18 mouse cellular contexts compared by ENCODE assay signal in the genomic region with DNA sequence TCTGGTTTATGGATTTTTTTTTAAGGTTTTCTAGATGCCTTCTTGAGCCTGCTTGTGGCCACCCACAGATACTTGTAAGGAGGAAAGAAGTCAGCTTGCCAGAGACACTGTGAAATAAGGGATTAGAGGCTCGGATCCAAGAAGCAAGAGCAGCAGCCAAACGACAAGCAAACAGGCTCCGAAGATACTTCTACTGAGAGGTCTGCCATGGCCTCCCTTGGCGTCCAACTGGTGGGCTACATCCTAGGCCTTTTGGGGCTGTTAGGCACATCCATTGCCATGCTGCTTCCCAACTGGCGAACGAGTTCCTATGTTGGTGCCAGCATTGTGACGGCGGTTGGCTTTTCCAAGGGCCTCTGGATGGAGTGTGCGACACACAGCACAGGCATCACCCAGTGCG. TPM values are rescaled to one million over a fixed set of nuclear protein-coding genes. Genes with fewer than 3 reads are reported as not detected.
DNase-seq lines count a peak whose midpoint lies in the region; ATAC-seq and TF ChIP-seq lines count a peak whose summit lies in the region.
"Had no signal": no experiment of that assay in that cellular context is flagged by ENCODE, and none has a peak within 500 bp of the region (broad histone marks: within the 10 kb centered on the region; RNA-seq: fewer than 3 reads in every experiment).

No protein-coding gene starts in this region.

- peak; percentile 80 for ATAC-seq in forebrain, postnatal 0 days
- no peak for ATAC-seq in forebrain, embryonic 15.5 days (replicated peaks)
- no peak for ATAC-seq in kidney, postnatal 0 days (replicated peaks; ENCODE audit: low FRiP score, low read depth)

- intact Hi-C loops in gastrocnemius, postnatal 14 days (cut with DNase I; ENCODE audit: low total_unique reads), result no loop called here

- H3K4me3 ChIP-seq in forebrain, postnatal 0 days (ENCODE audit: low read depth, low read length), result no peak overlapping the region
- no peak overlapping the region for H3K4me3 ChIP-seq in forebrain, embryonic 15.5 days
- 0 out of 2 replicates have a peak overlapping the region, but pooled peaks have one; percentile 5 for H3K4me3 ChIP-seq in kidney, postnatal 0 days (replicated peaks; ENCODE audit: low read depth, low read length)
- H3K4me3 ChIP-seq: erythroblast, embryonic 14.5 days; heart, adult 2 months; limb, embryonic 12.5 days had no signal

- H3K36me3 ChIP-seq in forebrain, postnatal 0 days (ENCODE audit: insufficient read depth), result no peaks in the 10 kb centered on the region
- no peaks in the 10 kb centered on the region for H3K36me3 ChIP-seq in forebrain, embryonic 15.5 days
- no peaks in the 10 kb centered on the region for H3K36me3 ChIP-seq in kidney, postnatal 0 days (ENCODE audit: insufficient read depth, low read length)
- H3K36me3 ChIP-seq: limb, embryonic 12.5 days had no signal

- H3K27ac ChIP-seq in forebrain, postnatal 0 days (ENCODE audit: low read depth, low read length), result no peak overlapping the region
- no peak overlapping the region for H3K27ac ChIP-seq in forebrain, embryonic 15.5 days (replicated peaks)
- H3K27ac ChIP-seq in kidney, postnatal 0 days, result peak overlapping the region; percentile 42; the same call in 1 of the 2 replicates
- H3K27ac ChIP-seq: heart, adult 2 months; limb, embryonic 12.5 days had no signal

- H3K9ac ChIP-seq in forebrain, postnatal 0 days, result no peak overlapping the region
- no peak overlapping the region for H3K9ac ChIP-seq in forebrain, embryonic 15.5 days (replicated peaks)
- no peak overlapping the region for H3K9ac ChIP-seq in kidney, postnatal 0 days (ENCODE audit: low read depth, low read length)
- H3K9ac ChIP-seq: limb, embryonic 12.5 days had no signal

- TF ChIP-seq CTCF in forebrain, postnatal 0 days (IDR thresholded peaks at IDR 0.05; ENCODE audit: low read depth), result no peak
- no peak for TF ChIP-seq CTCF in kidney, postnatal 0 days (IDR thresholded peaks at IDR 0.05; ENCODE audit: low read depth)

- DNase-seq in forebrain, postnatal 0 days, result peak; percentile 26
- no peak for DNase-seq in kidney, postnatal 0 days (ENCODE audit: low spot score)
- no peak for DNase-seq in kidney, postnatal 36 days
- peak; percentile 38 for DNase-seq in cerebellum, adult 11 months
- peak; percentile 26 to 46 for DNase-seq in cerebellum, postnatal 36 days
- DNase-seq in gastrocnemius, postnatal 14 days, result no peak
- DNase-seq in heart, adult 18-20 months, result no peak
- DNase-seq: heart, adult 2 months; heart, postnatal 14 days; retina, postnatal 1 day had no signal

- H3K9me3 ChIP-seq in forebrain, postnatal 0 days (ENCODE audit: low read length), result no peaks in the 10 kb centered on the region
- no peaks in the 10 kb centered on the region for H3K9me3 ChIP-seq in forebrain, embryonic 15.5 days
- no peaks in the 10 kb centered on the region for H3K9me3 ChIP-seq in kidney, postnatal 0 days (replicated peaks; ENCODE audit: low read length)
- H3K9me3 ChIP-seq: limb, embryonic 12.5 days had no signal

- no peaks in the 10 kb centered on the region for H3K27me3 ChIP-seq in forebrain, postnatal 0 days (ENCODE audit: insufficient read depth, low read length)
- no peaks in the 10 kb centered on the region for H3K27me3 ChIP-seq in forebrain, embryonic 15.5 days
- no peaks in the 10 kb centered on the region for H3K27me3 ChIP-seq in kidney, postnatal 0 days (ENCODE audit: insufficient read depth, low read length)

- H3K4me2 ChIP-seq in forebrain, postnatal 0 days (ENCODE audit: low read depth), result no peak overlapping the region
- no peak overlapping the region for H3K4me2 ChIP-seq in forebrain, embryonic 15.5 days (replicated peaks)
- H3K4me2 ChIP-seq in kidney, postnatal 0 days (ENCODE audit: low read length), result no peak overlapping the region
- H3K4me2 ChIP-seq: limb, embryonic 12.5 days had no signal

- H3K4me1 ChIP-seq in forebrain, postnatal 0 days (ENCODE audit: insufficient read depth), result no peaks in the 10 kb centered on the region
- H3K4me1 ChIP-seq in forebrain, embryonic 15.5 days, result no peaks in the 10 kb centered on the region
- H3K4me1 ChIP-seq in kidney, postnatal 0 days (replicated peaks; ENCODE audit: insufficient read depth, low read length), result no peaks in the 10 kb centered on the region
- H3K4me1 ChIP-seq: limb, embryonic 12.5 days had no signal

- WGBS in forebrain, postnatal 0 days, result 75% methylated on average over 10 of the region's 10 CpGs
- 83% methylated on average over 10 of the region's 10 CpGs for WGBS in forebrain, embryonic 15.5 days
- 87% methylated on average over 10 of the region's 10 CpGs for WGBS in kidney, postnatal 0 days

RNA-seq across cellular contexts. Expression of a gene that starts 7.9 kb away (rescaled TPM):
- total RNA-seq in forebrain, postnatal 0 days (2014; rRNA removed), result 0.71 and 1.5 TPM in 2 replicates
- polyA plus RNA-seq in forebrain, postnatal 0 days (2015; fragmentation: Nextera tagmentation; extraction: Ambion mirVana), result 1.9 and 2.6 TPM in 2 replicates
- polyA plus RNA-seq in forebrain, embryonic 15.5 days (2015; fragmentation: Nextera tagmentation; extraction: Ambion mirVana), result 0.70 and 2.0 TPM in 2 replicates
- polyA plus RNA-seq in kidney, postnatal 0 days (2015; fragmentation: Nextera tagmentation; extraction: Ambion mirVana), result 91.4 and 107 TPM in 2 replicates
- total RNA-seq in gastrocnemius, postnatal 14 days (2021), result under 1 TPM; 0.16 to 0.18 TPM
- not detected for total RNA-seq in heart, adult 18-20 months (2021)
- total RNA-seq: heart, adult 2 months; heart, postnatal 14 days had no signal
- polyA plus RNA-seq: adrenal gland, adult 2 months; erythroblast, embryonic 14.5 days; limb, embryonic 12.5 days; neural tube, embryonic 14.5 days had no signal

RNA-seq across cellular contexts. Expression of a gene that starts 26.3 kb away (rescaled TPM):
- total RNA-seq in forebrain, postnatal 0 days (2014; rRNA removed), result not detected in 2 replicates
- polyA plus RNA-seq in forebrain, postnatal 0 days (2015; fragmentation: Nextera tagmentation; extraction: Ambion mirVana), result not detected in 2 replicates
- not detected in 2 replicates for polyA plus RNA-seq in forebrain, embryonic 15.5 days (2015; fragmentation: Nextera tagmentation; extraction: Ambion mirVana)
- not detected in 2 replicates for polyA plus RNA-seq in kidney, postnatal 0 days (2015; fragmentation: Nextera tagmentation; extraction: Ambion mirVana)
- under 1 TPM; 0.40 to 0.62 TPM for total RNA-seq in gastrocnemius, postnatal 14 days (2021)
- total RNA-seq in heart, adult 18-20 months (2021), result not detected
- total RNA-seq: adrenal gland, adult 2 months; heart, adult 2 months; heart, postnatal 14 days; layer of hippocampus, postnatal 36 days had no signal
- polyA plus RNA-seq: adrenal gland, adult 2 months; erythroblast, embryonic 14.5 days; heart, adult 2 months; limb, embryonic 12.5 days; liver, embryonic 16.5 days; neural tube, embryonic 14.5 days; spleen, adult 2 months had no signal

Comparison
In these comparisons a context has a peak if more than half of its experiments do, and no peak if none do; other contexts are left out.
1. DNase-seq: peak in forebrain, postnatal 0 days (single experiment), cerebellum, adult 11 months (single experiment) and cerebellum, postnatal 36 days (2 of 2); none in kidney, postnatal 0 days (single experiment), kidney, postnatal 36 days (0 of 2), gastrocnemius, postnatal 14 days (single experiment) and heart, adult 18-20 months (0 of 2).